Mouse (Mus musculus) erythroblast, adult 5-6 weeks (primary cell): ENCODE data around the gene Igf2bp2. TPM values are rescaled to one million over a fixed set of nuclear protein-coding genes. Genes with fewer than 3 reads are reported as not detected.

Experiments
- ATAC-seq: replicated peaks from 2 replicates; pipeline ENCODE4 v1.8.0; 2016; ENCODE audit warnings: moderate number of reproducible peaks, mild to moderate bottlenecking, moderate TSS enrichment, inconsistent platforms; ENCODE audit not compliant: poor library complexity, low FRiP score, severe bottlenecking
- total RNA-seq, 2 experiments: library from RNA; stranded (forward) in 1 of 2; stranded (reverse) in 1 of 2; fragments of 150-400 nt in 1 of 2; fragments of 200-764, 138-1000 nt in 1 of 2; gene quantifications; 2 replicates each; pipeline versions ENCODE4 v1.2.3 to v1.2.4; 2015 to 2017; ENCODE audit warnings: low replicate concordance in 2 of 2

The Igf2bp2 gene
- total RNA-seq, 2 experiments from 2014 or later: 0.09 to 0.19 TPM

DNA sequence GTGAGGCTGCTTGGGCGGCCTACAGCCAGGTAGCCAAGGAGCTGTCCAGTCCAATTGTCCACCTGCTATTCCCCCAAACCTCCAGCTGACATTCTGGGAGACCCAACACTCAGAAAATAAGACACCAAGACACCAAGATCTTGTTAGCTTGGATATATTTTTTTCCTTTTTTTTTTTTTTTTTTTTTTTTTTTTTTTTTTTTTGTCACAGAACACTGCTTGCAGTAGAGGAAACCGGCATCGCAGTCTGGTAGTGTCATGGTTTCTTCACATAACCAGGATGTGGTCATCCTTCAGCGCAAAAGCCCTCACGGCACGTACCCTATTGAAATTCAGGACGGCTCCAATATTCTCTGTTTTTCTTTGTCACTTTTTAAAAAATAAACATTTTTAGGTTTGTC lies 104.2 kb downstream of the Igf2bp2 start:
- ATAC-seq: no peak

DNA sequence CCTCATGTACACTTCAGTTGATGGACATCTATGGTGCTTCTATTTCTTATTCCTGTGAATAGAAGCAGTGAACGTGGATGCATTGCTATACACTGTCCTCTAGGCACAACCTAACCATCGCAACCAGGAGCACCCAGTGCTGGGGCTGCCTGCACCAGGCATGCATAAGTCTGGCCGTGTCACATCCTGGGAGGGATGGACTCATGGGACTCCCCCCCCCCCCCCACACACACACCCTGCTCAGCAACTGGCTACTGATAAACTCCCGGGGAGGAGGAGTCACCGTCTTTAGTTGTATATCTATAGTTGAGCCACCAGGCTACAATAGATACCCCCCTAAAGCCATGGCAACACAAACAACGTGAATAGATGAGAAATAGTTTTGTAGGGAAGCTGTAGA lies 105.6 kb downstream of the Igf2bp2 start:
- no peak for ATAC-seq

DNA sequence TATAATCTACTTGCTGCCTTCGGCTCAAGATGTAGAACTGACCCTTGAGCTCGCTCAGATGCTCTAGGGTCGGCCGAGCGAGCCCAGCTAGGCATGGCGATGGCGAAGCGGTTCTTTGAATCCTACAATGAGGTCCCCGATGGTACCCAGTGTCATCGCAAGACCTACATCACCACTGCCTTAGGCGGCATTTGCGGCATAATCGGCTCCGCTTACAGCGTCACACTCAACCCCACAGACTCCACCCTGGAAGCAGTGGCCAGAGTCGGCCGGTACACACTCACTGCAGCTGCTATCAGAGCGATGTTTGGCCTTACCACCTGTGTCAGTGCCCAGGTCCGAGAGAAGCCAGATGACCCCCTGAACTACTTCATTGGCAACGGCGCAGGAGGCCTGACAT lies 109.7 kb downstream of the Igf2bp2 start:
- 0 out of 2 replicates have a peak, but pooled peaks have one; percentile 15 for ATAC-seq

DNA sequence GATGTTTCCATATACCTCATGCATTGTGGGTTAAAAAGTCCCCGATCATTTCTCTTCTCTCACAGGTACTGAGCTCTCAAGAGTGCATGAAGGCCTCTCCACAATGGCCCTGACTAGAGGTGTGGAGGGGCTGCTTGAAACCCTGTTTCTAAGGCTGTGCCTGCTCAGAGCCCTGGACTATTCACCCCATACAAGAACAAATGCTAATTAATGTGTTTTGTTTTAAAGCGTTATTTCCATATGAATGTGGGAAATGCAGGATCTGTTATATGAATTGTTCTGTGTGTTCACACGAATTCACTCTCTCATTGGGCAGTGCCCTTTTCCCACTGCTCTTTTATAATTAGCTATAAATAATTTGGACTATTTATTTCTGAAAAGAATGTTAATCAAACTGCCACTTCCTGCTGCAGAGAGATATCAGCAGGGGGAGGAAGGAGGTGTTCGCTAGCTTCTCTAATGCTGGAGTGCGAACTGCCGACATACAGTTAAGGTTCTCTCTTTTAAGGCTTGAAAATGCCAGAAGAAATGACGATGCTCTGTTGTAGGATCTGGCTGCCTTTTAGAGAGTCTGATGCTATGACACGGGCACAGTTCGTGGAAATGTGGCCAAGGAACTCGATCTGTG lies 116.2 kb downstream of the Igf2bp2 start:
- no peak for ATAC-seq

DNA sequence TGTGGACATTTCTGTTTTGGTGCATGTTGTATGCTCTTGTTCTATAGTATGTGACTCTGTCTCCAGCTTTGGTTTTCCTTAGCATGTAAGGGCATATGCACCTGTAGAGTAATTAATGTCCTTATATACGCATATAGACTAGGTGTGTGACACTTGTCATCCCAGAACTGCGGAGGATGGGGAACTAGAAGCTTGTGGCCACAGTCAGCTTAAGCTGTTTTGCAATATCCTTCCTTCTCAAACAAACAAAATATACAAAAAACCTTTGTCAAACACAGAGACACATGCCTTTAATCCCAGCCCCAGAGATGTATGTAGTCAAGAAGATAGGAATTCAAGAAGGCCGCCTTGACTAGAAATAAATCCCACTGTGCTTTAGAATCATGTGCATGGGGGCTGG lies 117.2 kb downstream of the Igf2bp2 start:
- ATAC-seq: no peak

DNA sequence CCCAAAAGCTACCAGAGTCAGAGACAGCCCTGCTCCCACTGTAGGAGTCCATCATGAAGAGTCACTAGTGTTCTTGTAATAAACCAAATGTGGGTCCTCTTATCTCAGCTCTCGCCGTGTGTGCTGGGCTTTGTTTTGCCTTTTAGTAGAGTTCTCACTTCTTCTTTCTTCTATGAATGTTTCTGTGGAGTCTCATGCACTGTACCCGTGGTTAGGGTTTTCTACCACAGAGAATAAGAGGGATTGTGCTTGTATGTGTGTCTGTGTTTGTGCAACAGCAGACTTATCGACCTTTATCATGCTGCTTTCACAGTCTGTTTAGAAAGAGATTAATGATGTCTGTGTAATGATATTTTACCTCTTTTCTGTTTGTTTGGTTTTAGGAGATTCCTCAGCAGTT lies 119.3 kb downstream of the Igf2bp2 start:
- ATAC-seq: no peak

DNA sequence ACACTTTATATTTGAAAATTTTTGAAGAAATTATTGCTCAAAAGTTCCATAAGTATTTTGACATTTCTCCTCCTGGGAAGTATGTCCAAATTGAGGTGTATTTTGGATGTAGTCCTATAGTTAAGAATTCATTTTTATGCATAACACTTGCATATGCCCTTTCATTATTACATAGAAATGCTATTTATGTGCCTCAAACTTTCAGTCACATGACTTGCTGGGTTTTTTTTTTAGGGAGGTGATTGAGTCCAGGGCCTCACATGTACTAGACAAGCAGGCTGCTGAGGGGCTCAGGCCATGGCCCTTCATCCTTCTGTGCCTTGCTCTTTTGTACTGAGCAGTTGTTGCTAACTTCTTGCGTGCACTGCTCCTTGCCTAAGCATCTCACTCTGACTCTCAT lies 123.1 kb downstream of the Igf2bp2 start:
- no peak for ATAC-seq

DNA sequence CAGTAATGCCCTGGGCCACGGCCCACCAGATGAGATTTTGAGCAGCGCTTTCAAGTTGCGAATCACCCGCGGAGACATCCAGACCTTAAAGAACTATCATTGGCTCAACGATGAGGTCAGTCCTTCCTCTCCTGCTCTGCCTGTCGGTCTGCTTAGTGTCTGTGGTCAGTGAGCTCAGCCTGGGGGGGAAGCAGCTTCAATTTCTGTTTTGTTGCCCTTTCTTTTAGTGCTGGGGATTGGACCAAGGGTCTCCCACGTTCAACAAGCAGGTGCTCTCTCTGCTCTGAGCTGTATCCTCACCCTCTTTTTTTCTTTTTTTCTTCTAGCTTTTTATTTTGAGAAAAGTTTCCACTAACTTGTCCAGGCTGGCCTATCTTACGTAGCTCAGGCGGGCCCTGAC lies 124.5 kb downstream of the Igf2bp2 start:
- ATAC-seq: no peak

DNA sequence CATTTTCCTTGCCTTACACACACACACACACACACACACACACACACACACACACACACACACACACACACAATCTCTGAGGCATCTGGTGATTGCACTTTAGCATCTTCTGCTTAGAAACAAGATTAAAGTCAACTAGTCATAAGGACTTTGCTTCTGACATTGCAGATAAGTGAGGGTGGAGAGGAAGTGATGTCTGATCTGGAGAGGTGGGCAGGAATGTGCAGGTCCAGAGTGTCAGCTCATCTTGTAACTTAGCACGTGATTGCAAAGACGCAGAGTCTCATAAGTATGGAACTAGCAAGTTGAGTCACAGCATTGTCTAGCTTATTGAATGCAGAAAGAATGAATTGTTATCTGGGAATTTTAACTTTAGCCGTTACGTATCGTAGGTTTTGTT lies 135.6 kb downstream of the Igf2bp2 start:
- ATAC-seq: no peak

DNA sequence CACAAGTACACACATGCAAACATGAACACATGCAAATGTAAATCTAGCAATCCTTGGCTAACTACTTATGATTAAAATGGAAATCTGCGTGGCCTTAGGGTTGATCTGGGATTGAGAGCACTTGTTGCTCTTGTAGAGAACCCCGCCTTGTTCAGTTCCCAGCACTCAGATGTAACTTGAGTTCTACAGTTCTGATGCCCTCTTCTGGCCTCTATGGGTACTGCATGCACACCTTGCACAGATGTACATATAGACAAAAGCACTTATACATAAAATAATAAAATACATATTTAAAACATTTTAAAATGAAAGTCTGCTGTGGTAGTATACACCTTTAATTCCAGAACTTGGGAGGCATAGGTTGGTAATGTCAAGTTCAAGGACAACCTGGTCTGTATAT lies 141.0 kb downstream of the Igf2bp2 start:
- ATAC-seq: no peak

DNA sequence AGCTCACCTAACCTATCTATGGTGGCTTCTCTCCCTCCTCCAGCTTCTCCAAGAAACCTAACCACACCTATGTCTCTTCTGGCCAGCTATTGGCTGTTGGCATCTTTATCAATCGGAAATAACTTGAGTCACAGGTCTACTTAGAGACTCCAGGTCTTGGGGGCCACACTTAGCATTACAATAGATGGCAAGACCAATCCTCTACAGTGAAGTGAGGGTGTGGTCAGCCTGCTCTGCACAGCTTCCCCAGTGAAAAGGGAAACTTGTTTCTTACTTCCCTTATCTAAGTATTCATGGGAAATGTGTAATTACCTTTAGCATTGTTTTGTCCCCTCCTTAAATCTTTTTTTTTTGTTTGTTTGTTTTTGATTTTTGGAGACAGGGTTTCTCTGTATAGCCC lies 147.5 kb downstream of the Igf2bp2 start:
- no peak for ATAC-seq

DNA sequence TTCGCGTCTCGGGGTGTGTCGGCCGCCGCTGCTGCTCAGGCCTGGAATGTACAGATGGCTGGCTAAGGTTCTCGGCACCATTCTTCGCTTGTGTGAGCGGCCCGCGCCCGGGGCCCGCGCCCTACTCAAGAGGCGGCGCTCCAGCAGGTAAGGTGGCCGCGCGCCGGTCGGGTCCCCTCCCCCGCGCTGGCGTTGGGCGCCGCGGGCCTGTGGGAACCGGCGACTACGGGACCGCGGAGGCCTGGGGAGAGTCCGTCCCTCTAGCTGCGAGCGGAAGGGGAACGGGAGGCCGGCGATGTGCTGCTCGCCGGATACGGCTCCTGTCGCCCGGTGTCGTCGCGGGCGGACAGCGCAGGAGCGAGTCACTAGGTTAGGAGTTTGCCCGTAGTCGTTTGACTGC lies 153.5 kb downstream of the Igf2bp2 start:
- ATAC-seq: peak; percentile 36

DNA sequence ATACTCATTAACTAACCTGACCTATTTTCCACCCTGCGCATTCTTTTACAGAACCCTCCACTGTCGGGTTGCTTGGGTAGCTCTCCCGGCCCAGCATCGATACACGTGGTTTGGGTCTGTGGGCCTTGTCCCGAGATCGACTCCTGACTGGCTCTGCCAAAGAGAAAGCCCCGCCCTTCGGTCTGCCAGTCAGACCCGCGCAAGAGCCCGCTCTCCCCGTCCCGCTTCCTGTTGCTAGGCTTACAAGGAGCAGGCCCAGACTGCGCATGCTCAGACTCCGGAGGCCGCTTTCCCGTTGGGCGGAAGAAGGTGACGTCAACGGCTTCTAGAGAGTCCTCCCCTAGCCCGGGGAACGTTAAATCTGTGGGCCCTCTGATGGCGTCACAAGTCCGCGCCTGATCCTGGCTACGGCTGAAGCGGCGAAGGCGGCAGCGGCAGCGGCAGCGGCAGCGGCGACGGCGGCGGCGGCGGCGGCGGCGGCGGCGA lies 154.0 kb downstream of the Igf2bp2 start, which contains the start of gene Senp2:
Gene Senp2 (plus strand): TSS at position 386 of the 486 bp plus-strand sequence.
- ATAC-seq: peak; percentile 96

Other genes with a start within 250 kb of the Igf2bp2 start
- gene Tmem41a, start 215.7 kb downstream of the Igf2bp2 start, total RNA-seq (2015; ENCODE audit: low replicate concordance): 3.6 and 5.0 TPM in 2 replicates
- gene Tmem41a, start 215.7 kb downstream of the Igf2bp2 start, total RNA-seq (2017; ENCODE audit: low replicate concordance): 0.77 and 2.0 TPM in 2 replicates
- gene Liph, start 167.6 kb downstream of the Igf2bp2 start, total RNA-seq (2015; ENCODE audit: low replicate concordance): not detected in 2 replicates
- 2.6 TPM in 1 of 2 replicates, not detected in the other for gene Liph, start 167.6 kb downstream of the Igf2bp2 start, total RNA-seq (2017; ENCODE audit: low replicate concordance)
- 19.0 and 28.4 TPM in 2 replicates for gene Senp2, start 153.8 kb downstream of the Igf2bp2 start, total RNA-seq (2015; ENCODE audit: low replicate concordance)
- gene Senp2, start 153.8 kb downstream of the Igf2bp2 start, total RNA-seq (2017; ENCODE audit: low replicate concordance): 41.4 and 57.3 TPM in 2 replicates
- 94.5 and 96.5 TPM in 2 replicates for gene Tra2b, start 102.7 kb upstream of the Igf2bp2 start, total RNA-seq (2015; ENCODE audit: low replicate concordance)
- gene Tra2b, start 102.7 kb upstream of the Igf2bp2 start, total RNA-seq (2017; ENCODE audit: low replicate concordance): 177 and 215 TPM in 2 replicates